Comparison of ENCODE assay signal across 8 mouse cellular contexts in the genomic region with DNA sequence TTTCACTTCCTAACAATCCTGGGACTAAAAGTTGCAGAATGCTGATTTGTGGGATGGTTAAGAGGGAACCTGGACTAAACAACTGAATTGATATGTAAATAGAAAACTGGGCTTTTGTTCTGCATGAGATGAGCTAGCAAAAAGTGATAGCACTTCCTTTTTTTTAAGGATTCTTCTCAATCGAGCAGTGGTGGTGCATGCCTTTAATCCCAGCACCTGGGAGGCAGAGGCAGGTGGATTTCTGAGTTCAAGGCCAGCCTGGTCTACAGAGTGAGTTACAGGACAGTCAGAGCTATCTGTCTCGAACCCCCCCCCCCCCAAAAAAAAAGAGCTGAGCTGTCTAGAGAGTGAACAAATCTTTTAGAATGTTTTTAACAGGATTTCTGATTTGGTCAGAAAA.
DNase-seq lines count a peak whose midpoint lies in the region; ATAC-seq and TF ChIP-seq lines count a peak whose summit lies in the region.

No protein-coding gene starts in this region.

- no peak overlapping the region for H3ac ChIP-seq in myocyte (ENCODE audit: control insufficient read depth, insufficient read length)

- H3K9me3 ChIP-seq in kidney, embryonic 16.5 days (ENCODE audit: low read length): no peaks in the 10 kb centered on the region
- no peaks in the 10 kb centered on the region for H3K9me3 ChIP-seq in embryonic facial prominence, embryonic 15.5 days (replicated peaks)
- no peaks in the 10 kb centered on the region for H3K9me3 ChIP-seq in limb, embryonic 10.5 days (replicated peaks)

- no peak for DNase-seq in kidney, postnatal 4 days
- DNase-seq in limb, embryonic 10.5 days (ENCODE audit: low spot score): no peak
- no peak for DNase-seq in gastrocnemius, postnatal 14 days
- DNase-seq in thymus, postnatal 25 days: no peak
- no peak for DNase-seq in testis, postnatal 14 days (ENCODE audit: low spot score)

- peak overlapping the region; percentile 60 for H3K4me2 ChIP-seq in kidney, embryonic 16.5 days (replicated peaks; ENCODE audit: low read depth, low read length)
- H3K4me2 ChIP-seq in embryonic facial prominence, embryonic 15.5 days (replicated peaks): peak overlapping the region; percentile 60
- peak overlapping the region; percentile 63 for H3K4me2 ChIP-seq in myocyte (ENCODE audit: low read depth)

- 27% methylated on average over 2 of the region's 2 CpGs for WGBS in kidney, embryonic 16.5 days
- WGBS in embryonic facial prominence, embryonic 15.5 days: 35% methylated on average over 2 of the region's 2 CpGs
- WGBS in limb, embryonic 10.5 days: 41% methylated on average over 2 of the region's 2 CpGs

- H3K9ac ChIP-seq in kidney, embryonic 16.5 days (replicated peaks; ENCODE audit: low read length): peak overlapping the region; percentile 63
- H3K9ac ChIP-seq in embryonic facial prominence, embryonic 15.5 days: peak overlapping the region; percentile 33; the same call in 1 of the 2 replicates

- no peaks in the 10 kb centered on the region for H3K36me3 ChIP-seq in kidney, embryonic 16.5 days (ENCODE audit: insufficient read depth, low read length)
- no peaks in the 10 kb centered on the region for H3K36me3 ChIP-seq in embryonic facial prominence, embryonic 15.5 days
- no peaks in the 10 kb centered on the region for H3K36me3 ChIP-seq in limb, embryonic 10.5 days
- H3K36me3 ChIP-seq in myocyte (ENCODE audit: control insufficient read depth, insufficient read depth): no peaks in the 10 kb centered on the region

- no peaks in the 10 kb centered on the region for H3K79me2 ChIP-seq in myocyte (ENCODE audit: control insufficient read depth, insufficient read depth)

- intact Hi-C loops in gastrocnemius, postnatal 14 days (cut with DNase I; ENCODE audit: low total_unique reads): no loop called here

- no peaks in the 10 kb centered on the region for H3K27me3 ChIP-seq in kidney, embryonic 16.5 days (ENCODE audit: insufficient read depth, low read length)
- H3K27me3 ChIP-seq in embryonic facial prominence, embryonic 15.5 days: no peaks in the 10 kb centered on the region
- no peaks in the 10 kb centered on the region for H3K27me3 ChIP-seq in limb, embryonic 10.5 days (ENCODE audit: low read depth, poor library complexity, severe bottlenecking)
- H3K27me3 ChIP-seq in myocyte (ENCODE audit: control insufficient read depth, insufficient read depth, insufficient read length): no peaks in the 10 kb centered on the region

- H3K27ac ChIP-seq in kidney, embryonic 16.5 days (ENCODE audit: low read length): peak overlapping the region; percentile 88
- peak overlapping the region; percentile 51; the same call in 1 of the 2 replicates for H3K27ac ChIP-seq in embryonic facial prominence, embryonic 15.5 days (replicated peaks)
- peak overlapping the region; percentile 78 for H3K27ac ChIP-seq in limb, embryonic 10.5 days

- peak overlapping the region; percentile 54 for H3K4me3 ChIP-seq in kidney, embryonic 16.5 days (ENCODE audit: low read length)
- H3K4me3 ChIP-seq in embryonic facial prominence, embryonic 15.5 days (replicated peaks): peak overlapping the region; percentile 46
- H3K4me3 ChIP-seq in limb, embryonic 10.5 days: peak overlapping the region; percentile 48
- peak overlapping the region; percentile 3 for H3K4me3 ChIP-seq in myocyte

- TF ChIP-seq POLR2A in myocyte (IDR thresholded peaks at IDR 0.05; ENCODE audit: insufficient read length, low read depth): no peak

- H3K4me1 ChIP-seq in kidney, embryonic 16.5 days (ENCODE audit: insufficient read depth, low read length): peaks cover 6% of the 10 kb centered on the region; the same call in 1 of the 2 replicates
- H3K4me1 ChIP-seq in embryonic facial prominence, embryonic 15.5 days: peaks cover 5% of the 10 kb centered on the region; the same call in 1 of the 2 replicates
- peaks cover 9% of the 10 kb centered on the region for H3K4me1 ChIP-seq in limb, embryonic 10.5 days

- peak; percentile 24; the same call in 1 of the 2 replicates for ATAC-seq in kidney, embryonic 16.5 days (ENCODE audit: low FRiP score, low TSS enrichment)
- no peak for ATAC-seq in embryonic facial prominence, embryonic 15.5 days (ENCODE audit: insufficient number of reproducible peaks, low FRiP score, low TSS enrichment, low read depth)

TF ChIP-seq in myocyte, 11 proteins besides CTCF, POLR2A, EP300 and RAD21:
- TF ChIP-seq POLR2AphosphoS2 (IDR thresholded peaks at IDR 0.05; ENCODE audit: insufficient read length, low read depth) (no peak), MYOD1 (IDR thresholded peaks at IDR 0.05; ENCODE audit: control insufficient read depth in 1 of 3, insufficient read length in 2 of 3, low read depth in 2 of 3) (no peak), USF1 (IDR thresholded peaks at IDR 0.05; ENCODE audit: low read depth) (no peak), TCF12 (IDR thresholded peaks at IDR 0.05; ENCODE audit: insufficient read depth, poor library complexity, severe bottlenecking) (no peak), TCF3 (IDR thresholded peaks at IDR 0.05; ENCODE audit: insufficient read length, low read depth) (no peak), MYOG (IDR thresholded peaks at IDR 0.05; ENCODE audit: control insufficient read depth in 1 of 3, insufficient read depth in 1 of 3, insufficient read length in 2 of 3, low read depth in 2 of 3) (no peak), REST (IDR thresholded peaks at IDR 0.05; ENCODE audit: insufficient read depth, insufficient read length) (no peak), MAX (IDR thresholded peaks at IDR 0.05; ENCODE audit: low read depth) (no peak), SRF (IDR thresholded peaks at IDR 0.05; ENCODE audit: control insufficient read depth, insufficient read length, low read depth) (no peak), E2F4 (IDR thresholded peaks at IDR 0.05; ENCODE audit: insufficient read depth) (no peak), CEBPB (IDR thresholded peaks at IDR 0.05; ENCODE audit: insufficient read depth, poor library complexity, severe bottlenecking) (no peak)

Comparison
In these comparisons a context has a peak if more than half of its experiments do, and no peak if none do; other contexts are left out.
1. H3K4me3 ChIP-seq: peak in every context shown above with its lines; median percentile 54 in kidney, embryonic 16.5 days; 48 in limb, embryonic 10.5 days; 46 in embryonic facial prominence, embryonic 15.5 days; 3 in myocyte.